Mouse (Mus musculus) embryonic facial prominence, embryonic 10.5 days (tissue): ENCODE measurements around the gene Gm9789. TPM values are rescaled to one million over a fixed set of nuclear protein-coding genes. Genes with fewer than 3 reads are reported as not detected.
"Not testable (repeated sequence)": the region's sequence is repeated elsewhere in the genome, so short reads cannot be mapped to it uniquely, and the experiment has no call there.

ENCODE experiments used
- DNase-seq: peaks from one replicate; pipeline ENCODE4 v3.0.0-alpha.2; 2017; ENCODE audit warnings: low spot score
- H3K27ac ChIP-seq: fragments of 300-500 bp; sonication (generic); replicated peaks from 2 replicates; pipeline ENCODE4 v1.5.1; 2016; ENCODE audit warnings: mild to moderate bottlenecking
- H3K27me3 ChIP-seq: fragments of 300-500 bp; sonication (generic); replicated peaks from 2 replicates; pipeline ENCODE4 v1.6.1; 2016; ENCODE audit warnings: low read depth, mild to moderate bottlenecking; ENCODE audit not compliant: poor library complexity, severe bottlenecking
- H3K36me3 ChIP-seq: fragments of 300-500 bp; sonication (generic); replicated peaks from 2 replicates; pipeline ENCODE4 v1.6.1; 2016; ENCODE audit warnings: mild to moderate bottlenecking, moderate library complexity
- H3K4me1 ChIP-seq: fragments of 300-500 bp; sonication (generic); 2 replicates; pipeline ENCODE4 v1.6.1; 2016
- H3K4me3 ChIP-seq: fragments of 300-500 bp; sonication (generic); 2 replicates; pipeline ENCODE4 v1.5.1; 2016; ENCODE audit warnings: mild to moderate bottlenecking, moderate library complexity
- H3K9me3 ChIP-seq: fragments of 300-500 bp; sonication (generic); 2 replicates; pipeline ENCODE4 v1.6.1; 2016; ENCODE audit warnings: mild to moderate bottlenecking
- WGBS: fragments of 180-500 bp; shearing (Covaris S2); methylation state at CpG from one replicate; pipeline ENCODE4 v1.1.7; 2016; 5-methylcytosine and 5-hydroxymethylcytosine counted together
- polyA plus RNA-seq: library from polyadenylated mRNA; unstranded; fragments of >200 nt; fragmentation: Nextera tagmentation; extraction: Ambion mirVana; gene quantifications from 2 replicates; pipeline ENCODE4 v1.2.1, GENCODE M21; 2016

The Gm9789 gene
- not detected in 2 replicates for polyA plus RNA-seq

- WGBS, result 85% methylated on average over 4 of the region's 4 CpGs
- H3K4me3 ChIP-seq, result no peak within 1 kb of the TSS
- H3K27me3 ChIP-seq, result no peaks in the 10 kb centered on the region
- H3K4me1 ChIP-seq, result no peaks in the 10 kb centered on the region
- no peak for DNase-seq
- no peaks in the 10 kb centered on the region for H3K9me3 ChIP-seq
- H3K36me3 ChIP-seq, result no peaks in the 10 kb centered on the region
- H3K27ac ChIP-seq, result no peak within 1 kb of the TSS
Measured at GRCm38 (mm10) chr16:89157652-89158051, at the start of gene Gm9789. Gene Gm9789, plus strand, starts transcription at chr16:89157952.

GRCm38 (mm10) chr16:89140551-89140950, 17.2 kb upstream of the Gm9789 start, which contains the start of gene Gm6358:
Gene Gm6358, plus strand, starts transcription at chr16:89140851.
- Histone ChIP-seq H3K27me3 (no peaks in the 10 kb centered on the region), H3K27ac (no peak within 1 kb of the TSS), H3K4me3 (no peak within 1 kb of the TSS), H3K36me3 (no peaks in the 10 kb centered on the region), H3K9me3 (no peaks in the 10 kb centered on the region), H3K4me1 (no peaks in the 10 kb centered on the region)
- WGBS, result 98% methylated on average over 1 of the region's 1 CpGs
- no peak for DNase-seq

GRCm38 (mm10) chr16:89150786-89151185, 7.0 kb upstream of the Gm9789 start, which contains the start of gene Gm10061:
Gene Gm10061, plus strand, starts transcription at chr16:89151086.
- Histone ChIP-seq H3K4me1 (no peaks in the 10 kb centered on the region), H3K9me3 (no peaks in the 10 kb centered on the region), H3K27me3 (no peaks in the 10 kb centered on the region), H3K36me3 (no peaks in the 10 kb centered on the region), H3K27ac (no peak within 1 kb of the TSS), H3K4me3 (no peak within 1 kb of the TSS)
- no peak for DNase-seq
- 98% methylated on average over 1 of the region's 1 CpGs for WGBS

- DNase-seq, H3K27ac ChIP-seq, H3K9me3 ChIP-seq, H3K36me3 ChIP-seq, H3K4me1 ChIP-seq, H3K4me3 ChIP-seq, H3K27me3 ChIP-seq: not testable (repeated sequence)
Measured at GRCm38 (mm10) chr16:89169190-89169589, 11.4 kb downstream of the Gm9789 start, which contains the start of gene Gm7735. Gene Gm7735, plus strand, starts transcription at chr16:89169490.

GRCm38 (mm10) chr16:89174435-89174834, 16.7 kb downstream of the Gm9789 start, which contains the start of gene 1110057P08Rik:
Gene 1110057P08Rik, plus strand, starts transcription at chr16:89174735.
- Histone ChIP-seq H3K9me3 (no peaks in the 10 kb centered on the region), H3K4me3 (no peak within 1 kb of the TSS), H3K4me1 (no peaks in the 10 kb centered on the region), H3K27me3 (no peaks in the 10 kb centered on the region), H3K27ac (no peak within 1 kb of the TSS), H3K36me3 (no peaks in the 10 kb centered on the region)
- DNase-seq, result no peak
- 85% methylated on average over 2 of the region's 2 CpGs for WGBS

GRCm38 (mm10) chr16:89188621-89189020, 30.9 kb downstream of the Gm9789 start:
- no peaks in the 10 kb centered on the region for H3K4me1 ChIP-seq
- 87% methylated on average over 4 of the region's 4 CpGs for WGBS

GRCm38 (mm10) chr16:89205561-89205960, 47.8 kb downstream of the Gm9789 start, which contains the start of gene Krtap20-2:
Gene Krtap20-2, plus strand, starts transcription at chr16:89205861.
- no peak for DNase-seq
- Histone ChIP-seq H3K9me3 (no peaks in the 10 kb centered on the region), H3K27me3 (no peaks in the 10 kb centered on the region), H3K4me3 (no peak within 1 kb of the TSS), H3K4me1 (no peaks in the 10 kb centered on the region), H3K36me3 (no peaks in the 10 kb centered on the region), H3K27ac (no peak within 1 kb of the TSS)
- 85% methylated on average over 1 of the region's 1 CpGs for WGBS

More at GRCm38 (mm10) chr16:89188621-89189020, 30.9 kb downstream of the Gm9789 start:
- Histone ChIP-seq H3K27ac (no peak overlapping the region), H3K4me3 (no peak overlapping the region), H3K27me3 (no peaks in the 10 kb centered on the region), H3K36me3 (no peaks in the 10 kb centered on the region), H3K9me3 (no peaks in the 10 kb centered on the region)
- DNase-seq, result no peak

Other genes with a start within 250 kb of the Gm9789 start
- gene Krtap19-9b, start 225.7 kb upstream of the Gm9789 start, polyA plus RNA-seq, result not detected in 2 replicates
- not detected in 2 replicates for gene Krtap16-3, start 195.1 kb upstream of the Gm9789 start, polyA plus RNA-seq
- not detected in 2 replicates for gene Krtap22-2, start 147.2 kb upstream of the Gm9789 start, polyA plus RNA-seq
- not detected in 2 replicates for gene Gm10229, start 142.7 kb upstream of the Gm9789 start, polyA plus RNA-seq
- not detected in 2 replicates for gene Krtap6-1, start 126.3 kb upstream of the Gm9789 start, polyA plus RNA-seq
- gene Gm10228, start 116.5 kb upstream of the Gm9789 start, polyA plus RNA-seq, result not detected in 2 replicates
- gene Krtap6-5, start 110.1 kb upstream of the Gm9789 start, polyA plus RNA-seq, result not detected in 2 replicates
- not detected in 2 replicates for gene 1110025L11Rik, start 94.0 kb upstream of the Gm9789 start, polyA plus RNA-seq
- gene Krtap6-3, start 73.9 kb upstream of the Gm9789 start, polyA plus RNA-seq, result not detected in 2 replicates
- gene Gm6358, start 17.1 kb upstream of the Gm9789 start, polyA plus RNA-seq, result not detected in 2 replicates
- gene Gm10061, start 6.9 kb upstream of the Gm9789 start, polyA plus RNA-seq, result not detected in 2 replicates
- gene Gm7735, start 11.5 kb downstream of the Gm9789 start, polyA plus RNA-seq, result not detected in 2 replicates
- gene 1110057P08Rik, start 16.8 kb downstream of the Gm9789 start, polyA plus RNA-seq, result not detected in 2 replicates
- gene Krtap20-2, start 47.9 kb downstream of the Gm9789 start, polyA plus RNA-seq, result not detected in 2 replicates
- gene Krtap21-1, start 245.9 kb downstream of the Gm9789 start, polyA plus RNA-seq, result not detected in 2 replicates